Mouse (Mus musculus): Measurements from ENCODE around the gene Stra6.
A peak's percentile ranks its signal among the peaks of the same experiment; 100 is the strongest.

The Stra6 gene

GRCm38 (mm10) chr9:58095977-58096376 is 32.4 kb downstream of the Stra6 start:
- no peak for DNase-seq (ENCODE audit: low read depth, low spot score)

GRCm38 (mm10) chr9:58096629-58097301 is 33.2 kb downstream of the Stra6 start:
- DNase-seq (ENCODE audit: low read depth, low spot score), result no peak

GRCm38 (mm10) chr9:58099836-58100565 is 36.4 kb downstream of the Stra6 start:
- DNase-seq (ENCODE audit: low read depth, low spot score), result no peak

- DNase-seq (ENCODE audit: low read depth, low spot score), result no peak
Observed at GRCm38 (mm10) chr9:58102013-58102412, 38.4 kb downstream of the Stra6 start.

GRCm38 (mm10) chr9:58103647-58104046 is 40.1 kb downstream of the Stra6 start:
- DNase-seq (ENCODE audit: low read depth, low spot score), result no peak

GRCm38 (mm10) chr9:58105595-58106169 is 42.1 kb downstream of the Stra6 start:
- DNase-seq (ENCODE audit: low read depth, low spot score), result no peak

- DNase-seq (ENCODE audit: low read depth, low spot score), result no peak
Observed at GRCm38 (mm10) chr9:58107494-58107893, 43.9 kb downstream of the Stra6 start.

- DNase-seq (ENCODE audit: low read depth, low spot score), result no peak
Observed at GRCm38 (mm10) chr9:58110787-58111186, 47.2 kb downstream of the Stra6 start.

- DNase-seq (ENCODE audit: low read depth, low spot score), result no peak
Observed at GRCm38 (mm10) chr9:58111431-58111830, 47.8 kb downstream of the Stra6 start.

- peak; percentile 19 for DNase-seq (ENCODE audit: low read depth, low spot score)
Observed at GRCm38 (mm10) chr9:58112321-58112751, 48.7 kb downstream of the Stra6 start.

GRCm38 (mm10) chr9:58112866-58113278 is 49.3 kb downstream of the Stra6 start:
- DNase-seq (ENCODE audit: low read depth, low spot score), result no peak

- peak; percentile 71 for DNase-seq (ENCODE audit: low read depth, low spot score)
Observed at GRCm38 (mm10) chr9:58113279-58113884, 49.8 kb downstream of the Stra6 start.

GRCm38 (mm10) chr9:58114019-58114418 is 50.4 kb downstream of the Stra6 start:
- no peak for DNase-seq (ENCODE audit: low read depth, low spot score)

- DNase-seq (ENCODE audit: low read depth, low spot score), result no peak
Observed at GRCm38 (mm10) chr9:58115297-58115925, 51.8 kb downstream of the Stra6 start.

- DNase-seq (ENCODE audit: low read depth, low spot score), result peak; percentile 29
Observed at GRCm38 (mm10) chr9:58116024-58116651, 52.5 kb downstream of the Stra6 start.

- DNase-seq (ENCODE audit: low read depth, low spot score), result no peak
Observed at GRCm38 (mm10) chr9:58118671-58119070, 55.1 kb downstream of the Stra6 start, which contains the start of gene Ccdc33. Gene Ccdc33 (minus strand): TSS chr9:58118823.

- no peak for DNase-seq (ENCODE audit: low read depth, low spot score)
Observed at GRCm38 (mm10) chr9:58125085-58125484, 61.5 kb downstream of the Stra6 start.

- no peak for DNase-seq (ENCODE audit: low read depth, low spot score)
Observed at GRCm38 (mm10) chr9:58125811-58126210, 62.2 kb downstream of the Stra6 start.

GRCm38 (mm10) chr9:58128926-58129413 is 65.4 kb downstream of the Stra6 start:
- no peak for DNase-seq (ENCODE audit: low read depth, low spot score)

GRCm38 (mm10) chr9:58129508-58129907 is 65.9 kb downstream of the Stra6 start:
- no peak for DNase-seq (ENCODE audit: low read depth, low spot score)

GRCm38 (mm10) chr9:58130909-58131308 is 67.3 kb downstream of the Stra6 start:
- DNase-seq (ENCODE audit: low read depth, low spot score), result no peak
